Mouse (Mus musculus): ENCODE results near the gene Rps18.
"Not testable (repeated sequence)": the region's sequence is repeated elsewhere in the genome, so short reads cannot be mapped to it uniquely, and the experiment has no call there.

Rps18 gene

DNA sequence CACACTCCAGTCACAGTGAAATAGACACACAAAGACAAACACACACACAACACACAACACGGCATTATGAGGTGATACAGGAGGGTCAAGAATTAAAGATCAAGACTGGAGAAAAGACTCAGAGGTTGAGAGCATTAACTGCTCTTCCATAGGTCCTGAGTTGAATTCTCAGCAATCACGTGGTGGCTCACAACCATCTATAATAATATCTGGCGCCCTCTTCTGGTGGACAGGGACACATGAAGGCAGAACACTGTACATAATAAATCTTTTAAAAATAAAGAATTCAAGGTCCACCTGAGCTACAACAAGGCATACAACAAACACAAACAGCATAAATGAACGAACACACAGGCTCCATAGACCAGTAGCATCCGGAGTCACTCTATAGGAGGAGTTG is 13.1 kb upstream of the Rps18 start:
- peak; percentile 87 for DNase-seq (ENCODE audit: low read depth, low spot score)

DNA sequence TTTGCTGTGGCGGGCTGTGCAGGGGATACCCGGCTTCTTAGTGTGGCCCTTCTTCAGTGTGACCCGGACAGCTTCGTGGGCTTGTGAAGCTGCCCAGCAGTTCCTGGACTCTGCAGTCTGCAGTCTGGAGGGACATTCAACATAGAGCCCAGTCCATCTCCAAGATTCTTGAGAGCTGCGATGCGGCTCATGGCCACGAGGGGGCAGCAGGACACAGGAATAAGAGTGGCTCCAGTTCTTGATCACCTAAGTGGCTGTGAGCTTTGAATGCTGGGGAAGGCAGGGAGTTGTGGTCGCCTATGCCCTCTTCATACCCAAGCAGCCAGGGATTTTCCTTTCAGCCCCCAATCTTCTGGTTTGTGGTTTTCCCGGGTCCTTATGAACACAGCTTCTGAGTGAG is 12.7 kb upstream of the Rps18 start:
- peak; percentile 84 for DNase-seq (ENCODE audit: low read depth, low spot score)

DNA sequence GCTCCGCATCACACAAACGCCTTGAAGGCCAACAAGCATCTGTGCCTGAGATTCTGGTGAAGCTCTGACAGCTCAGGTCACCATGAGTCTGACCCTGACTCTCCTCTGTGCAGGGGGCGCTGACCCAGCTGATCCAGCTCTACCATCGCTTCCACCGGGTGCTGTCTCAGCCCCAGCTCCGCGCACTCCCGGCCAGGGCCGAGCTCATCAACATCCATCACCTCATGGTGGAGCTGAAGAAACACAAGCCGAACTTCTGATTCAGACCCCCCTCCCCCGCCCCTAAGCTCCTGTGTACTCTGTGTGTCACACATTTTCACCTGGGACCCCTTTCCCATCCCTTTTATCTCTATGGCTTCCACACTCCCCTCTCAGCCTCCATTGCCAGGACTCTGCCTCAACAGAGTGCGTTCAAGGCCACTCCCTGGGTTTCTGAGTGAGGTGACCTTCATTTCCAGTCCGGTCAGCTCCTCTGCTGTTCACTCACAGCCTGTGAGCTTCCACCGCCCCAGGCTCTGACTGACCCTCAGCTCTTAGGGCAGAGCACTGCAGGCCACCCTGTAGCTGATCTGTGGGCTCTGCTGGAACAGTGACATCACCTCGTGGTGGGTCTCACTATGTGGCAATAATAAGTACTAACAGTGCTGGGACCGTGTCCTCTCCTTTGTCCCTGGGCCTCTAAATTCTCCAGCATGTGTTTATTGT is 10.2 kb upstream of the Rps18 start:
- no peak for DNase-seq (ENCODE audit: low read depth, low spot score)

DNA sequence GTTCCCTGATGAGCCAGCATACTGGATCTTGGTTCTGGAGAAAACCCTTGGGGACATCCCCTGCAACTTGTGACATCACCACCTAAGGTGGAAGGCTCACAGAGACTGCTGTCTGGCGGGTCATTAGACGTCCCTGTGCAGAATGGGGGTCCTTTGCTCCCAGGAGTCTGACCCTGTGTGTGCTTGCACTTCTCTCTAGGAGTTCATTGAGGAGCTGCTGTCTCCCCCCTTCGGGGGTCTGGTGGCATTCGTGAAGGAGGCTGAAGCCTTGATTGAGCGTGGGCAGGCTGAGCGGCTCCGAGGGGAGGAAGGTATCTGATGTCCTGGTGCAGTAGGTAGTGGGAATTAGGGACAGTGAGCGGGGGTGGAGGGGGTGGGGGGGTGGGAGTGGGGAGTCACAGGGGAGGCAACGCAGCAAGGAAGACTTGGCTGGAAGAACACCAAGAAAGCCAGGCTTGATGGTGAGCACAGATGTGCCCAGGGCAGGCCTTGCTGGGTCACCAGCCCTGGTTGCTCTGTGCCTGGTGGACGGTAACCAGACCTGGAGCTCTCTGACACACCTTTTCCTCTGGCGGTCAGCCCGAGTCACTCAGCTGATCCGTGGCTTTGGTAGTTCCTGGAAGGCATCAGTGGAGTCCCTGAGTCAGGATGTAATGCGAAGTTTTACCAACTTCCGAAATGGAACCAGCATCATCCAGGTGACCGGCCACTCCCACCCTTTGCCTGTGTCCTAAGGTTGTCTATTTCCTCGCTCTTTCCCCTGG is 9.5 kb upstream of the Rps18 start:
- no peak for DNase-seq (ENCODE audit: low read depth, low spot score)

DNA sequence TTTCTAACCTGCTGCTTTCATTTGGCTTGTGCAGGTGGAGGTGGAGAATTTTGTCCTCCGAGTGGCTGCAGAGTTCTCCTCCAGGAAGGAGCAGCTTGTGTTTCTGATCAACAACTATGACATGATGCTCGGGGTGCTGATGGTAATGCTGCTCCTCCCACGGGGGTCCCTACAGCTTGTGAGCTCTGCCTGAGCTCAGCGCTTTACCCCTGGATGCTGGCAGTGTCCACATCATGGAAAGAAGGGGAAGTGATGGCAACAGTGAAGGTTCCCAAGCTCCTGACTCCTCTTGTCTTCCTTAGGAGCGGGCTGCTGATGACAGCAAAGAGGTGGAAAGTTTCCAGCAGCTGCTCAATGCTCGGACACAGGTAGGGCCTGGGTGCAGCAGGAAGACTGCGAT is 7.1 kb upstream of the Rps18 start:
- DNase-seq (ENCODE audit: low read depth, low spot score), result no peak

DNA sequence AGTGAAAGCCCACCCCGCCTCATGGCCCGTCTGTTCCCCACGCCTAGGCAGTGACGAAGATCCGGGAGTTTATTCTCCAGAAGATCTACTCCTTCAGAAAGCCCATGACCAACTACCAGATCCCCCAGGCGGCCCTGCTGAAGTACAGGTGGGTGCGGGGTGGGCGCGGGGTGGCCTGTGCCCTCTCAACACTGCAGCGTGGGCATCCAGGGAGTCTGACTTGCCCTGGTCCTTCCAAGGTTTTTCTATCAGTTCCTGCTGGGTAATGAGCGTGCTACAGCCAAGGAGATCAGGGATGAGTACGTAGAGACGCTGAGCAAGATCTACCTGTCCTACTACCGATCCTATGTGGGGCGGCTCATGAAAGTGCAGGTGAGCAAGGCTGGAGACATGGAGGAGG is 4.1 kb upstream of the Rps18 start:
- DNase-seq (ENCODE audit: low read depth, low spot score), result no peak

DNA sequence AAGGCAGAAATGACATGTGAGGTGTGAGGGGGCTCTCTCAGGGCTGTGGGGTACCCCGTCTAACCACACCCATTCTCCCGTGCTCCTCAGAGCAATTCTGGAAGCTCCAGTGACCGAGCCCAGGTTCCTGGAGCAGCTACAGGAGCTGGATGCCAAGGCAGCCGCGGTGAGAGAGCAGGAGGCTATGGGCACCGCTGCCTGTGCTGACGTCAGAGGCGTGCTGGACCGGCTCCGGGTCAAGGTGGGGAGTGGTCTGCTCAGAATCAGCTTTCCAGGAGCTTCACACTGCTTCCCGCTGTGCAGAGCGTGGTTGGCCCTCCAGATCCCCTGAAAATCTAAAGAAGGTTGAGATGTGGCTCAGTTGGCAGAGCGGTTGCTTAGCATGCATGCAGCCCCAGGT is 3.3 kb upstream of the Rps18 start:
- DNase-seq (ENCODE audit: low read depth, low spot score), result no peak

DNA sequence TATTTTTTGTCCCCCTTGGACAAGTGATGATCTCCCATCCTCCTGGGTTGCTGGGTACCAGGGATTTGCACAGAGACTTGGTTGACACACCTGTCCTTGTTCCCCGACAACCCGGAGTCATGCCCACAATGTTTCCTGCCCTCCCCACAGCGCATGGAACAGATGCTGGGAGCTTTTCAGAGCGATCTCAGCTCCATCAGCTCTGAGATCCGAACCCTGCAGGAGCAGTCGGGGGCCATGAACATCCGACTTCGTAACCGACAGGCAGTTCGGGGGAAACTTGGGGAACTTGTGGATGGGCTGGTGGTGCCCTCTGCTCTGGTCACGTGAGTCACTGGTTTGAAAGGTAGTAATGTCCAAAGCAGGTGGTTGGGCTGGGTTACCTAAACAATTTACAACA is 2.6 kb upstream of the Rps18 start:
- DNase-seq (ENCODE audit: low read depth, low spot score), result no peak

DNA sequence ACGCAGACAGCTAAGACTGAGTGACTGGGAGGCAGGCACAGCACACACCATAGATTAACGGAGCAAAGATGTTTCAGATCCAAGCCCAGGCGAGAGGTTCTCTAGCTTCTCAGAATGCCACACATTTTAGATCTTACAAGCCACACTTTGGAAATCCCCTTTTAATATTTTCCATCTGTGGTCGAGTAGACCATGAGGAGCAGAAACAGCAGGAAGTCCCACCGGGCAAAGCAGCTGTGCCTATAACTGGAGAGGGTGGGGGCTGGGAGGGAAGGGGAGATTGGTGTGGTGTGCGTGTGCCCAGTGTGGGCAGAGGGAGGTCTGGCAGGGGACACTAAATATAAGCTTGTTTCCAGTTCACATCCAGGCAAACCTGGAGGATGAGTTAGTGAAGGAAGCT is 1.7 kb upstream of the Rps18 start:
- DNase-seq (ENCODE audit: low read depth, low spot score), result no peak

DNA sequence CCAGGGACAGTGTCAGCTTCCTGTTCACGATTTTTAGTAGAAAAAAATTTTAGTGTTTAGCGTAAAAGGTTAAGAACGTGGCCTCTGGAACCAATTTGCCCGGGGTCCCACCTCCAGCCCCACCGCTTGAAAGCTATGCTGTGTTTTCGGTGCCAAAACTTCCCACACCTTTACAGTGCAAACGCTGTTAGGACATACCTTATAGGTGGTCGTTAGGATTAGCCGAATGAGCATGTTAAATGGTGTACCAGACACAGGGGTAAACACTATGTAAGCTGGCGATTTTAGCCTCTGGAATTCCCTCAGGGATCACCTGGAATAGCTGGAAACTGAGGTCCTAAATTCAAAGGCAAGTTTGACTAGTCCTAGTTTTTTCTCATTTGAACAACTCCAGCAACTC is 535 bp upstream of the Rps18 start:
- no peak for DNase-seq (ENCODE audit: low read depth, low spot score)

DNA sequence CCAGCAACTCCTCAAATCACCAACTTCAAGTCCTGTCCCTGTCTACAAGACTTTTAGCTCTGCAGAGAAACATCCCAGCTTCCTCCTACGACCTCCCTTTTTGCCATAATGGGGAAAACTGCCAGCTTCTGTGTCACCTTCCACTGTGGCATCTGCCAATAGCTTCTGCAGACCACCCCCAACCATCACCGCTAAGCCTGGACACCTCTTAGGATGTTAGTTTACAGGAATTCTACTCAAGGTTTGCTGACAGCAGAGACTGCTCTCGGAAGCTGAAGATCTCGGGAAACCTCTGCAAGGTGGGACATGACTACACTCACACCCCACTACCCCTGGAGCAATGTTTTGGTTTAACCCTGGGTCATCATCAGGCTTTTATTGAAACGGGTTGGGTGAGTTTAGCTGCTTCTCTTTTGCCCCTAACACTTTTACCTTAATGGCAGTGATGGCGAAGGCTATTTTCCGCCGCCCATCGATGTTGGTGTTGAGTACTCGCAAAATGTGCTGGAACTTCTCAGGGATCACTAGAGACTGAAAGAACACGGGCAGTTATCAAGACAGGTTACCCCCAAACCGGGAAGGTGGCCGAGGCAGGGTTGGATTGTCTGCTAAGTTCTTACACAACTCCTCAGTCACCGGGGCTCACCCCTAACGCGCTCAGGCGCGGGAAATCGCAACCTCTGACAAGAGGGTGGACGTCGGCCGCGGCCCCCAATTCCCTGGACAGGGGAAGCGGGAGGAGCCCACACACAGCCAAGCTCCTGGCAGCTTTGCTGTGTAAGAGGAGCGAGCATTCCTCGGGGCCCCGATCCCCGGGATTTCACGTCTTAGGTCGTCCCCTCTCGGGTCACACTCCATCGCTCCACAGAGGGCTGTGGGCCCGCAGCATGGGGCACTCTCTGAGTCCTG is 901 bp downstream of the Rps18 start:
- DNase-seq (ENCODE audit: low read depth, low spot score), result no peak

DNA sequence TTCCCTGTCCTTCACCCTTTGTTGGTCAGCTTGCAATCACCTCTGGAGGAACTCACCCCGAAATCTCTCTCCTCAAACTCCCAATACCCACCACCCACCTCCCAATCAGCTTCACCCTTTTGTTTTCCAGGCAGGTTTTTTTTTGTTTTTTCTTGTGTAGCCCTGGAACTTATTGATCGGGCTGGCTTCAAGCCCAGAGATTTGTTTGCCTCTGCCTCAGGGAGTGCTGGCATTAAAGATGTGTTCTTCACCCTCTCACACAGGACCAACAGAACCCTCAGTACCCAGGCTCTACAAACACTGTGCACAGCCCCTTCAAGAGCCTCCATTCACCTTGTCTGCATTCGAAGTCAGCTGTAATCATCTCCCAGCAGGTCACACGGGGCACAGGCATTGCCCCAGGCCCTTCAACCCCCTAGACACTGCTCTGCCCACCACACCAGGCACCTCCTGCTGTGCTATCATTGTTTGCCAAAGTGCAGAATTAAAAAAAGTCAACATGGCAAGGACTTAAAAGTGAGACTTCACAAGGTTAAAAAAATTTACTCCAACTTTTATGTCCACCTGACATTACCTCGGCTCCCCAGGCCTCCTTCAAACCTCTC is 1.7 kb downstream of the Rps18 start:
- no peak for DNase-seq (ENCODE audit: low read depth, low spot score)

DNA sequence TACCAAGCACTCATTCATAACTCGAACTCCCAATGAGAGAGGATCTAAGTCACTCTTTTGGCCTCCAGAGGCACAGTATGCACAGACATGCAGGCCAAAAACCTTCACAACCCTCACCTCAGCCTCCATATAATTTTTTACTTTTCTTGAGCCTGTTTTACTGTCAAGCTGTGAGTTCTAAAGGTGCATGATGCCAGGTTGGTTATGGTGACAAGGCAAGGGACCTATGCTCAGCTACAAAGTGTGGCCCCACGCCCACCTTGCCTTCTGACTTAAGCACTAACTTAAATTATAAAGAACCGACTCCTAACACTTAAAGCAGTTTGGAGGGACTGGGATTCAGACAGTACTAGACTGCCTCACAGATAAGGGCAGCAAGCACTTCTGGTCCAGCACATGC is 2.5 kb downstream of the Rps18 start:
- no peak for DNase-seq (ENCODE audit: low read depth, low spot score)

DNA sequence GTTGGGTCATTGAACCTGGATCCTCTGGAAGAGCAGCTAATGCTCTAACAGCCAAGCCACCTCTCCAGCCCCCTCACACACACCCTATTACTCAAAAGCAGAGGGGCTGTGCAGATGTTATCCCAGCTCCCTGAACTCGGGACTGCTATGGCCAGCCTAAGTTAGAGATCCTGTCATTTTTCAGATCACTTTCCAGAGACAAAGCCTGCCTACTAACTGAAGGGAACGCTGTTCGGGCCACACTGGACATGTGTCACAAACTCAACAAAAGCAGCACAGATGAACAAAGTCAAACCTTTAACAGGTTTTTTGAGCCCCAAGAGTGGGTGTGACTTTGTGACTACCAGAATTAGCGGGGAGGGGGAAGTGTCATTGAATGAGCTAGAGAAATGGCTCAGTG is 2.9 kb downstream of the Rps18 start:
- no peak for DNase-seq (ENCODE audit: low read depth, low spot score)

DNA sequence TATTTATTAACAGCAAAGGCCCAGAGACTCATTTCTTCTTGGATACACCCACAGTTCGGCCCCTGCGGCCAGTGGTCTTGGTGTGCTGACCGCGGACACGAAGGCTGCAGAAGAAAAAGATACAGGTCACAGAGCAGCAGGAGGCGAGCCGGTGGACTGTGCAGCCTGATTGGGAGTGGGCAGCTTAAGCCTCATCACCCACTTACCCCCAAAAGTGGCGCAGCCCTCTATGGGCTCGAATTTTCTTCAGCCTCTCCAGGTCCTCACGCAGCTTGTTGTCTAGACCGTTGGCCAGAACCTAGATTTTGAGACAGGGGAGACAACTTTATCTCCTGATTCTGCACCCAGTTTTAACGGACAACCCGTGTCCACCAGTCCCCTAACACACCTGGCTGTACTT is 3.8 kb downstream of the Rps18 start:
- not testable (repeated sequence) for DNase-seq (ENCODE audit: low read depth, low spot score)

DNA sequence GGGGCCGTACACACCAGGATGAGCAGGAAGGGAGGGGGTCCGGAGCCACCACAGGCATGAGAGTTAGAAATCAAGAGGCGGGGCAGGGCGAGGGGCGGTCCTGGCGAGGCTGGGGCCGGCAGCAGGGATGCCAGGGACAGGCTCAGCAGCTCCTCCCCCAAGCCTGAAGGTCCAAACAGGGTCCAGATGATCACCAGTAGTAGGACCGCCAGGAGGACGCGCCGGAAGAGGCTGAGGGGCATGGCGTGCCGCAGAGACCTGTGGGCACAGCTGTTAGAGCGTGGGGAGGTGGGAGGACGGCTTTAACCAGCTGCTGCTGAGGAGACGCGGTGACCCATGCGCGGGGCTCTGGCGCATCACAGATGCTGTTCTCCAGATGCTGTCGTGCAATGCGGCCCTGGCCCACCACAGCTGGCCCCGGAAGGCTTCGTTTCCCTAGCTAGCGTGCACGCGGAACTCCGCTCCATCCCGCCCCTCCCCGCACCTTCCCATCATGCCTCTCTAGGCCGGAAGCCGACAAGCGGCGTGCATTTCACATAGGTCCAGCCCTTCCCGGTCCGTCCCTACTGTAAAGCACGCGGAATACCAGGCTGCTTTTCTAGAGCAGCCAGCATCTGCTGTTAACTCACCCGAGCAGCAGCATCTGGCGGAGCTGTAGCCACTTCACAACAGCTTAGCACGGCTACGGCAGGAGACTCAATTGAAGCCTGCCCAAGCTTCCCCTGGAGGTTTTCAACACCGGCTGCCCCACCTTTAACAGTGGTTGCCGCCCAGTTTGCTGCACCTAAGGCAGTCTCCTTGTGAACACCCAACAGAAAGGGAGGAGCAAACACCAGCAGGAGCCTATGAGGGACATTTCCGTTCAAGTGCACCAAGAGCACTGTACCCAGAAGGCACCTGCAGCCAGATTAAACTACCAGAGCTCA is 4.5 kb downstream of the Rps18 start, which contains the start of gene B3galt4:
B3galt4 (minus strand) TSS at position 468 of the 926 bp plus-strand sequence.
- peak; percentile 93 for DNase-seq (ENCODE audit: low read depth, low spot score)

DNA sequence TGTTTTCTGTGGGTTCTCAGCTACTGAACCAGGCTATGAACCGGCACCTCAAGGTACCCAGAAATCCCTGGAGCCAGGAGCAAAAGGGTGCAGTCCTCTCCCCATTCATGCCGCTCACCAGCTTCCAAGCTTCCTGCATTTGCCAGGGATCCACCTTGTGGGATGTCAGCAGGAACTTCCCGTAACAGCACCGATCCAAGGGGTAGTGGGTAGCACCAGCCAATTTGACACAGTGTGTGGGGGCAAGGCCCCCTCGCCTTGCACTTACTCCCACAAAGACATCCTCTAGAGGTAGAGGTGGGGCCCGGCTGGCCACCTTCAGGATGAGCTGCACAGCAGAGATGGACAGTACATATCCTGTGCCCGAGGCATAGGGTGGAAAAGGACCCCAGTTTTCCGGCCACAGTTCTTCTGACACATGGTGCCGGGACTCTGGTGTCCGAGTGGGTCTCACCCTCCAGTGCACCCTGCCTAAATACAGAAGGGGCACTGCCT is 5.6 kb downstream of the Rps18 start:
- DNase-seq (ENCODE audit: low read depth, low spot score), result no peak

DNA sequence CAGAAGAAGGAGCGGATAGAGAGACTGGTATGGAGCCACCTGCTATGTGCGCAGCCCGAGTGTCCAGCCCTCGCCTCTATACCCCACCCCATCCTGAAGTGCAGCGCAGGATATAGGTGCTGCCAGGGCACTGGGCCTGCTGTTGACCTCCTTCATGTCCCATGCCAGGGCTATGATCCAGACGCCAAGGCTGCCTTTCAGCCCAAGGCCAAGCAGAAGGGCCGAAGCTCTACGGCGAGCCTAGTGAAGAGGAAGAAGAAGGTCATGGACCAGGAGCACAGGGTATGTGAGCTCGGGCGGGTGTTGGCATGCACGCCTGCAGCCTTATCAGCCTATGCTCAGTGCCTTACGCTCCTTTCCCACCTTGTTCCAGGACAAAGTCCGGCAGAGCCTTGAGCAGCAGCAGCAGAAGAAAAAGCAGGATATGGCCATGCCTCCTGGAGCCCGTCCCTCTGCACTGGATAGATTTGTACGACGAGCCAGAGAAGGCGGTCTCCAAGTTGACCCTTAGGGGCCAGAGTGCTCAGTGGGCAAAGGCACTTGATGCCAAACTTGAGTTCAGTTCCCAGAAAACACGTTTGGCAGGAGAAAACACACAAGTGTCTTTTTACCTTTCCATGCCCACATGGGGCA is 6.8 kb downstream of the Rps18 start:
- no peak for DNase-seq (ENCODE audit: low read depth, low spot score)

DNA sequence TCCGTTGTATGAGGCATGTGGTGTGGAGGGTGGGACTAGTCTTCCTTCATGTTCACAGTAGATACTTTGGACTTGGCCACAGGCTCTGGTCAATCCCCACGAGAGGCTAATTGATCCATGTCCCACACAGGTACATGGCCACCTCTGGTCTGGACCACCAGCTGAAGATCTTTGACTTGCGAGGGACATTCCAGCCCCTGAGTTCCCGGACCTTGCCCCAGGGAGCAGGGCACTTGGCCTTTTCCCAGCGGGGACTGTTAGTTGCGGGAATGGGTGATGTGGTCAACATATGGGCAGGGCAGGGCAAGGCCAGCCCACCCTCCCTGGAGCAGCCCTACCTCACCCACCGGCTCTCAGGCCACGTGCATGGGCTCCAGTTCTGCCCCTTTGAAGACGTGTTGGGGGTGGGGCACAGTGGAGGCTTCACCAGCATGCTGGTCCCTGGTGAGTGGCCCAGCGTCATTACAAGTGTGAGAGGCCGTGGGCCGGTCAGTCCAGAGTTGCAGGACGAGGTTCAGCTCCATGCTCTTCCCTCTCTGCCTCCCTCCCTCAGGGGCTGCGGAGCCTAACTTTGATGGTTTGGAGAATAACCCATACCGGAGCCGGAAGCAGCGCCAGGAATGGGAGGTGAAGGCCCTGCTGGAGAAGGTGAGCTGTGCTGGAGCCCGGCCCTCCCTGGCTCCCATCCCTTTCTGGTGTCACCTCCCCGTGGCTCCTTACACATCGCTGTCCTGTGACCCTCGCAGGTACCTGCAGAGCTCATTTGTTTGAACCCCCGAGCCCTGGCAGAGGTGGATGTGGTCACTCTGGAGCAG is 7.5 kb downstream of the Rps18 start:
- DNase-seq (ENCODE audit: low read depth, low spot score), result no peak
